Mouse (Mus musculus): ENCODE data around the gene Pdrg1. TPM values are rescaled to one million over a fixed set of nuclear protein-coding genes. Genes with fewer than 3 reads are reported as not detected.

Gene Pdrg1
- total RNA-seq (2014; rRNA removed) (10.9 and 14.4 TPM in 2 replicates), polyA plus RNA-seq (2012; rRNA removed) (23.7 and 28.3 TPM in 2 replicates)

DNA sequence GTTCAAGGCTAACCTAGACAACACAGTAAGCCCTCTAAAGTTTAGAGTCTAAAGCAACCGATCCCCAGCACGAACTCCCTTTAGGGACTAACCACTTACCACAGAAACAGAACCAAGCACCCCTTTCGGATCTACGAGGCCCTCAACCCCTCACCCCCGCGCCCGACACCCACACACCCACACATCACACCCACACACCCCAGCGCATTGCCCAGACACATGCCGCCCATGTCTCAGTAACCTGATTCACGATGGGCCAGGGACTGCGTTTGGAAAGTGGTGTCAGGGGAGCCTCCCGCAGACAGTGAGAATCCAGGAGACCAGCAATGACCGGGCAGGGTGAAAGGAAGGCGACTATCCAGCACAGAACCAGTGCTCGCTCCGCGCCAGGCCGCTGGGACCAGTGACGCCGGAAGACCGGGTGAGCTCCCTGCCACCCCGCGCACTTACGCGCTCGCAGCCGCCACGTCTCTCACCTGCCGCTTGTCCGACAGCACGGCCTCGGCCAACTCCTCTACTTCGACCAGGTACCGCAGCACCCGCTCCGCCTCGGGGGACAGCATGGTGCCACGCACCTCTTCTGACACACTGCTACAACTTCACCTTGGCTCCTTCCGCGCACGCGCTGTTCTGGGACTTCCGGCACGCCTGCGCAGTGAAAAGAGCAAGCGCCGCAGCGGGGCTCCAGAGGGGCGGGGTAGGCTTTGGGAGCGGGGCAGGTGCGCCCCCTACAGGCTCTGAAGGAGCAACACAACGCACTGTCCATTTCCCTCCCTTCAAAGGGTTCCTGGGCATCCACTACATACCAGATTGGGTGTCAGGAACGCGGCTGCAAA lies at the start of gene Pdrg1:
TSS of gene Pdrg1 (minus strand) at position 670 of the 836 bp plus-strand sequence.
- H3K27ac ChIP-seq (replicated peaks; ENCODE audit: insufficient read depth, low read depth, low read length) = peak within 1 kb of the TSS; percentile 45
- WGBS = 1% methylated on average over 54 of the region's 54 CpGs

DNA sequence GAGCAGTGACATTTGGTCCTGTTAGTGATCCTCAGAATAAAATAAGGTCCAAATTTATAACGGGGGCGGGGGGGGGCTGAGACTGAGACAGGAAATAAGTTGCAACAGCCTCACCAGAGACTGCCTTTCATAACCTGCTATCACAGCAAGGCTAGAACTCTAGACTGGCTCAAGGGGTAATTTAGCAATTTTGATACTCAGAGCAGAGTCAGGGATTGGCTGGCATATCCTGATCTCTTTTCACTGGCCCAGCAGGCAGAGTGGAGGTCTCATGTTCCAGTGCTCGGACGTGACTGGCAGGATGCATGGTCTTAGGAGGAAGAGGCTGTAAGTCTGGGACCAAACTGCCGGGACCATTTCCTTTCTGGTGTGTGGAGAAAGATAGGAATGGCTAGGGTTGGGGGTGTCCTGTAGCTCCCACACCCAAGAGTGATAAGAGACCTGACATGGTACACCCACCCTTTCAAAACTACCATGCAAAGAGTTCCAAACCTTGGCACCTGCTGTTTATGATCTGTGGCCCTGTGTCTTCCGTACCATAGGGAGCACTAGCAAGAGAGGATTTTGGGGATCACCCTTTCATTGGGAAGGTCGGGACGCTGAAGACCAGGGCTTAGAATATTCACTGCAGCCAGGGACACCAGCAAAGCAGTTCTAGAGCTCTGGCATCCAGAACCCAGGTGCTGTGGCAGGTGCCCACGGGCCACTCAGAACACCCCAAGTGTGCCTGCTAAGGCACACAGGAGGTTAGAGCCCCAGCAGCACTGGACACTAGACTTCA lies 49.2 kb upstream of the Pdrg1 start:
- Histone ChIP-seq H3K36me3 (ENCODE audit: control insufficient read depth, insufficient read depth, low read length) (no peaks in the 10 kb centered on the region), H3K27ac (replicated peaks; ENCODE audit: insufficient read depth, low read depth, low read length) (0 out of 2 replicates have a peak overlapping the region, but pooled peaks have one; percentile 35), H3K9ac (ENCODE audit: low read depth, low read length) (no peak overlapping the region), H3K79me2 (ENCODE audit: control insufficient read depth, insufficient read depth, low read length) (no peaks in the 10 kb centered on the region), H3K4me1 (ENCODE audit: control insufficient read depth, insufficient read depth, low read length) (no peaks in the 10 kb centered on the region), H3K4me3 (ENCODE audit: insufficient read depth, low read depth, low read length) (no peak overlapping the region), H3K27me3 (ENCODE audit: control insufficient read depth, insufficient read depth, low read length) (no peaks in the 10 kb centered on the region)
- 70% methylated on average over 9 of the region's 9 CpGs for WGBS
- no peak for DNase-seq (ENCODE audit: extremely low read depth, low read depth, low spot score)
- no peak for TF ChIP-seq POLR2A (IDR thresholded peaks at IDR 0.05; ENCODE audit: extremely low read depth, insufficient read depth, low read length)

More for the DNA sequence above, at the start of gene Pdrg1:
- Histone ChIP-seq H3K36me3 (ENCODE audit: control insufficient read depth, insufficient read depth, low read length) (peaks cover 6% of the 10 kb centered on the region; the same call in 1 of the 2 replicates), H3K79me2 (ENCODE audit: control insufficient read depth, insufficient read depth, low read length) (peaks cover 9% of the 10 kb centered on the region), H3K4me3 (ENCODE audit: insufficient read depth, low read depth, low read length) (peak within 1 kb of the TSS; percentile 91), H3K27me3 (ENCODE audit: control insufficient read depth, insufficient read depth, low read length) (no peaks in the 10 kb centered on the region), H3K9ac (ENCODE audit: low read depth, low read length) (peak within 1 kb of the TSS; percentile 95), H3K4me1 (ENCODE audit: control insufficient read depth, insufficient read depth, low read length) (peaks cover 4% of the 10 kb centered on the region; the same call in 1 of the 2 replicates)
- peak; percentile 79 for DNase-seq (ENCODE audit: extremely low read depth, low read depth, low spot score)
- peak; percentile 84 for TF ChIP-seq POLR2A (IDR thresholded peaks at IDR 0.05; ENCODE audit: extremely low read depth, insufficient read depth, low read length)
- TF ChIP-seq CTCF (IDR thresholded peaks at IDR 0.05; ENCODE audit: low read depth, low read length) = peak; percentile 93

- whole genome bisulfite sequencing = 67% methylated on average over 3 of the region's 3 CpGs
These were observed 48.2 kb upstream of the Pdrg1 start for GRCm38 (mm10) chr2:153063394-153063793.

GRCm38 (mm10) chr2:153060216-153060615 lies 45.0 kb upstream of the Pdrg1 start:
- Histone ChIP-seq H3K9ac (ENCODE audit: low read depth, low read length) (no peak overlapping the region), H3K4me1 (ENCODE audit: control insufficient read depth, insufficient read depth, low read length) (no peaks in the 10 kb centered on the region), H3K27me3 (ENCODE audit: control insufficient read depth, insufficient read depth, low read length) (no peaks in the 10 kb centered on the region), H3K4me3 (ENCODE audit: insufficient read depth, low read depth, low read length) (no peak overlapping the region), H3K79me2 (ENCODE audit: control insufficient read depth, insufficient read depth, low read length) (no peaks in the 10 kb centered on the region), H3K27ac (replicated peaks; ENCODE audit: insufficient read depth, low read depth, low read length) (no peak overlapping the region), H3K36me3 (ENCODE audit: control insufficient read depth, insufficient read depth, low read length) (no peaks in the 10 kb centered on the region)
- no peak for TF ChIP-seq CTCF (IDR thresholded peaks at IDR 0.05; ENCODE audit: low read depth, low read length)
- TF ChIP-seq POLR2A (IDR thresholded peaks at IDR 0.05; ENCODE audit: extremely low read depth, insufficient read depth, low read length) = no peak
- no peak for DNase-seq (ENCODE audit: extremely low read depth, low read depth, low spot score)
- WGBS = 83% methylated on average over 7 of the region's 7 CpGs

More at GRCm38 (mm10) chr2:153063394-153063793, 48.2 kb upstream of the Pdrg1 start:
- Histone ChIP-seq H3K27ac (replicated peaks; ENCODE audit: insufficient read depth, low read depth, low read length) (no peak overlapping the region), H3K27me3 (ENCODE audit: control insufficient read depth, insufficient read depth, low read length) (no peaks in the 10 kb centered on the region), H3K4me1 (ENCODE audit: control insufficient read depth, insufficient read depth, low read length) (no peaks in the 10 kb centered on the region), H3K36me3 (ENCODE audit: control insufficient read depth, insufficient read depth, low read length) (no peaks in the 10 kb centered on the region), H3K79me2 (ENCODE audit: control insufficient read depth, insufficient read depth, low read length) (no peaks in the 10 kb centered on the region), H3K4me3 (ENCODE audit: insufficient read depth, low read depth, low read length) (no peak overlapping the region), H3K9ac (ENCODE audit: low read depth, low read length) (no peak overlapping the region)
- no peak for TF ChIP-seq POLR2A (IDR thresholded peaks at IDR 0.05; ENCODE audit: extremely low read depth, insufficient read depth, low read length)
- no peak for TF ChIP-seq CTCF (IDR thresholded peaks at IDR 0.05; ENCODE audit: low read depth, low read length)
- DNase-seq (ENCODE audit: extremely low read depth, low read depth, low spot score) = no peak

GRCm38 (mm10) chr2:153058365-153058764 lies 43.1 kb upstream of the Pdrg1 start:
- no peak overlapping the region for H3K4me3 ChIP-seq (ENCODE audit: insufficient read depth, low read depth, low read length)
- WGBS = 77% methylated on average over 4 of the region's 4 CpGs

More at GRCm38 (mm10) chr2:153058365-153058764, 43.1 kb upstream of the Pdrg1 start:
- TF ChIP-seq POLR2A (IDR thresholded peaks at IDR 0.05; ENCODE audit: extremely low read depth, insufficient read depth, low read length) = no peak
- no peak for TF ChIP-seq CTCF (IDR thresholded peaks at IDR 0.05; ENCODE audit: low read depth, low read length)
- Histone ChIP-seq H3K36me3 (ENCODE audit: control insufficient read depth, insufficient read depth, low read length) (no peaks in the 10 kb centered on the region), H3K27me3 (ENCODE audit: control insufficient read depth, insufficient read depth, low read length) (no peaks in the 10 kb centered on the region), H3K9ac (ENCODE audit: low read depth, low read length) (no peak overlapping the region), H3K79me2 (ENCODE audit: control insufficient read depth, insufficient read depth, low read length) (no peaks in the 10 kb centered on the region), H3K27ac (replicated peaks; ENCODE audit: insufficient read depth, low read depth, low read length) (no peak overlapping the region), H3K4me1 (ENCODE audit: control insufficient read depth, insufficient read depth, low read length) (no peaks in the 10 kb centered on the region)
- no peak for DNase-seq (ENCODE audit: extremely low read depth, low read depth, low spot score)

All from liver, adult 2 months (tissue).